Mouse (Mus musculus) cerebellum, adult 2 months (tissue): Measurements from ENCODE around the gene Stau1.

Experiments
- CTCF ChIP-seq: fragments of 200-500 bp; IDR thresholded peaks from 2 replicates; pipeline ENCODE4 v1.5.1; 2011; ENCODE audit warnings: low read depth, mild to moderate bottlenecking, control low read depth, low read length, moderate library complexity, borderline replicate concordance; ENCODE audit not compliant: insufficient read depth
- POLR2A ChIP-seq: fragments of 200-500 bp; IDR thresholded peaks from 2 replicates; pipeline ENCODE4 v1.6.1; 2011; ENCODE audit warnings: low read length, control low read depth, borderline replicate concordance; ENCODE audit not compliant: insufficient read depth

- TF ChIP-seq POLR2A = no peak
- no peak for TF ChIP-seq CTCF
These were observed 96.9 kb downstream of the Stau1 start for GRCm38 (mm10) chr2:166899161-166899560.
